In genomic region chr8:118596816-118597215, GRCm38 (mm10) we compare ENCODE assay signal across 17 mouse cellular contexts.
A peak's percentile ranks its signal among the peaks of the same experiment; 100 is the strongest.
DNase-seq lines count a peak whose midpoint lies in the region.
"Had no signal": no experiment of that assay in that cellular context is flagged by ENCODE, and none has a peak within 500 bp of the region (broad histone marks: within the 10 kb centered on the region; RNA-seq: fewer than 3 reads in every experiment).

No protein-coding gene starts in this region.

- peak; percentile 24 to 40 for DNase-seq in left cerebral cortex, postnatal 25 days (ENCODE audit: low spot score in 2 of 2)
- DNase-seq in left cerebral cortex, adult 18-20 months (ENCODE audit: low spot score in 2 of 2): no peak
- peak; percentile 40 to 84 for DNase-seq in layer of hippocampus, adult 18-20 months (ENCODE audit: low spot score in 2 of 2)
- peak; percentile 62 to 63 for DNase-seq in layer of hippocampus, adult 8-10 months (ENCODE audit: low spot score in 2 of 2)
- peak; percentile 41 to 46 for DNase-seq in layer of hippocampus, postnatal 36 days
- DNase-seq in adrenal gland, adult (ENCODE audit: inconsistent age in 2 of 2, low spot score in 1 of 2): no peak
- DNase-seq: adrenal gland, adult 2 months; B cell, adult 2 months; cerebellum, adult 8-10 months; embryo, embryonic 11 days; gastrocnemius, postnatal 14 days; heart, postnatal 14 days; kidney, adult 18-20 months; kidney, postnatal 25 days; left cerebral cortex, postnatal 4 days; liver, postnatal 0 days; retina, postnatal 1 day had no signal

- intact Hi-C loops in left cerebral cortex, postnatal 25 days (cut with DNase I): loop anchor here (10.0 kb wide), 1 partner anchor 312 kb away; the partner anchor contains the start of gene Cdh13

Comparison
In these comparisons a context has a peak if more than half of its experiments do, and no peak if none do; other contexts are left out.
1. DNase-seq: peak in left cerebral cortex, postnatal 25 days (2 of 2), layer of hippocampus, adult 18-20 months (2 of 2), layer of hippocampus, adult 8-10 months (2 of 2) and layer of hippocampus, postnatal 36 days (2 of 2); none in left cerebral cortex, adult 18-20 months (0 of 2) and adrenal gland, adult (0 of 2).